Mouse (Mus musculus) MEL (cell line): ENCODE data around the gene Vmn2r70. TPM values are rescaled to one million over a fixed set of nuclear protein-coding genes. Genes with fewer than 3 reads are reported as not detected.

Experiments
- DNase-seq: peaks from one replicate; pipeline ENCODE4 v3.0.0; 2011; ENCODE audit warnings: low read depth, low spot score
- H3K27ac ChIP-seq: 2 replicates; pipeline ENCODE4 v1.5.1; 2012; ENCODE audit warnings: low read depth, mild to moderate bottlenecking, control low read depth, low read length, moderate library complexity; ENCODE audit not compliant: control insufficient read depth
- H3K27me3 ChIP-seq, 2 experiments: fragments of 150-350 bp in 1 of 2; sonication (generic) in 1 of 2; 2 replicates each; pipeline ENCODE4 v1.6.1; 2012; ENCODE audit warnings: low read length in 2 of 2, mild to moderate bottlenecking in 2 of 2, improper control_type of control experiment in 1 of 2, moderate library complexity in 1 of 2; ENCODE audit not compliant: insufficient read depth in 2 of 2, control insufficient read depth in 1 of 2
- H3K36me3 ChIP-seq, 2 experiments: 2 replicates each; pipeline ENCODE4 v1.6.1; 2012 to 2014; ENCODE audit warnings: low read length in 2 of 2, improper control_type of control experiment in 1 of 2, inconsistent platforms in 1 of 2, mild to moderate bottlenecking in 1 of 2; ENCODE audit not compliant: insufficient read depth in 2 of 2, control insufficient read depth in 1 of 2
- H3K4me1 ChIP-seq, 2 experiments: fragments of 150-350 bp in 1 of 2; sonication (generic) in 1 of 2; 2 replicates each; pipeline ENCODE4 v1.6.1; 2012; ENCODE audit warnings: low read length in 2 of 2, improper control_type of control experiment in 1 of 2, mild to moderate bottlenecking in 1 of 2; ENCODE audit not compliant: insufficient read depth in 2 of 2, control insufficient read depth in 1 of 2
- H3K4me3 ChIP-seq, 2 experiments: fragments of 150-350 bp in 1 of 2; sonication (generic) in 1 of 2; 2 replicates each; pipeline ENCODE4 v1.5.1; 2012; ENCODE audit warnings: low read depth in 2 of 2, low read length in 2 of 2, mild to moderate bottlenecking in 2 of 2, moderate library complexity in 2 of 2, control low read depth in 1 of 2, improper control_type of control experiment in 1 of 2; ENCODE audit not compliant: control insufficient read depth in 1 of 2, insufficient read depth in 1 of 2
- H3K79me2 ChIP-seq: 2 replicates; pipeline ENCODE4 v1.6.1; 2012; ENCODE audit warnings: mild to moderate bottlenecking, low read length, moderate library complexity; ENCODE audit not compliant: control insufficient read depth, poor library complexity, insufficient read depth
- H3K9ac ChIP-seq: 2 replicates; pipeline ENCODE4 v1.6.1; 2012; ENCODE audit warnings: low read depth, mild to moderate bottlenecking, control low read depth, low read length, moderate library complexity; ENCODE audit not compliant: control insufficient read depth, poor library complexity, severe bottlenecking
- H3K9me3 ChIP-seq: fragments of 150-350 bp; sonication (generic); replicated peaks from 2 replicates; pipeline ENCODE4 v1.6.1; 2012; ENCODE audit warnings: mild to moderate bottlenecking, low read length, improper control_type of control experiment, moderate library complexity; ENCODE audit not compliant: insufficient read depth
- ZKSCAN1 ChIP-seq: IDR thresholded peaks from 2 replicates; pipeline ENCODE4 v1.6.1; 2012; ENCODE audit warnings: low read depth, mild to moderate bottlenecking, inconsistent platforms, low read length, improper control_type of control experiment, moderate library complexity
- ZNF384 ChIP-seq: IDR thresholded peaks from 2 replicates; pipeline ENCODE4 v1.6.1; 2012; ENCODE audit warnings: low read depth, mild to moderate bottlenecking, inconsistent platforms, low read length, improper control_type of control experiment
- polyA plus RNA-seq, 2 experiments: library from polyadenylated mRNA; stranded (reverse) in 1 of 2; unstranded in 1 of 2; fragments of >175 nt in 1 of 2; fragments of >200 nt in 1 of 2; gene quantifications; 2 replicates each; pipeline versions ENCODE4 v1.2.1 to v1.2.4; 2012; ENCODE audit warnings: low replicate concordance in 2 of 2, low read depth in 1 of 2; ENCODE audit not compliant: insufficient read length in 2 of 2, insufficient read depth in 1 of 2, missing spikeins in 1 of 2
- total RNA-seq: library from RNA; depleted of rRNA; stranded (reverse); fragments of 300-350 nt; gene quantifications from 2 replicates; pipeline ENCODE4 v1.2.3, GENCODE M21; 2012; rRNA removed

The Vmn2r70 gene
- total and polyA plus RNA-seq, 3 experiments = not detected

DNA sequence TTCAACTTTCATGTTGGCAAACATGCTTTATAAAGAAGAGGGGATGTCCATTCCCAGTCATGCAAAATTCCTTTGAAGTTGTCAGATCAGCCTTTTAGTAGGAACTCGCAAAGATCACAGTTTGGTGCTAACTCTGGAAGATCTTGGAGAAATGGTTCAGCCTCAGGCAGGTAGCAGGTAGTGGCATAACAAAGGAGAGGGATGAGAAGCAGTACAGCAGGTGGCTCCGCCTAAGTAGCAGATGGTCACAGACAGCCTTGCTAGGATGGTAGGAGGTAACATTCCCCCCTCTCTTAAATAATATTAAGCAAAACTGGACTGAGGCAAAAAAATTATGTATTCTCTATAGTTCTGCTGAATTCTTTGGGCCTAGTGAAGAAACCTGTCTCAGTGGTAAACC, 26.9 kb downstream of the Vmn2r70 start:
- H3K36me3 ChIP-seq = no peaks in the 10 kb centered on the region
- no peak overlapping the region for H3K4me3 ChIP-seq
- H3K4me1 ChIP-seq = no peaks in the 10 kb centered on the region
- no peaks in the 10 kb centered on the region for H3K9me3 ChIP-seq
- H3K9ac ChIP-seq = no peak overlapping the region
- no peak overlapping the region for H3K27ac ChIP-seq
- H3K27me3 ChIP-seq = no peaks in the 10 kb centered on the region; a peak in 1 of 4 replicates
- no peak for DNase-seq
- H3K79me2 ChIP-seq = no peaks in the 10 kb centered on the region
- TF ChIP-seq ZNF384 = no peak
- TF ChIP-seq ZKSCAN1 = no peak

Other genes starting within 250 kb of the Vmn2r70 start
- gene Vmn2r69, start 153.3 kb downstream of the Vmn2r70 start, total RNA-seq = not detected in 2 replicates
- gene Vmn2r69, start 153.3 kb downstream of the Vmn2r70 start, polyA plus RNA-seq = not detected
- not detected in 2 replicates for gene Vmn2r71, start 6.1 kb downstream of the Vmn2r70 start, total RNA-seq
- not detected for gene Vmn2r71, start 6.1 kb downstream of the Vmn2r70 start, polyA plus RNA-seq
- not detected in 2 replicates for gene Vmn2r72, start 185.9 kb upstream of the Vmn2r70 start, total RNA-seq
- not detected for gene Vmn2r72, start 185.9 kb upstream of the Vmn2r70 start, polyA plus RNA-seq